Comparison of ENCODE assay signal across 10 mouse cellular contexts in the genomic region with DNA sequence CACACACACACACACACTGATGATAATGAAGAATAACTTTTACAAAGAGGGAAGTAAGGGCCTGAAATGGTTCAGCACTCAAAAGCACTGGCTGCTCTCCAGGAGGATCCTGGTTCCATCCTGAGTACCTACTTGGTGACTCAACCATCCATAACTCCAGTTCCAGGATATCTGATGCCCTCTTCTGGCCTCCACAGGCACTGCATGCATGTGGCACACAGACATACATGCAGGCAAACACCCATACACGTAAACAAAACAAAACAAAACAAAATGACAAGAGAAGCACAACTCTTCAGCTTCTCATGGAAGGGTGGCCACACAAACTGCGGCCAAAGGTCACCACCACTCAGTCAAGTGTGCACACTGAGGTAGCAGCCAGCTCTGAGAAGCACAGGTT.
A peak's percentile ranks its signal among the peaks of the same experiment; 100 is the strongest.
DNase-seq lines count a peak whose midpoint lies in the region; ATAC-seq and TF ChIP-seq lines count a peak whose summit lies in the region.
"Had no signal": no experiment of that assay in that cellular context is flagged by ENCODE, and none has a peak within 500 bp of the region (broad histone marks: within the 10 kb centered on the region; RNA-seq: fewer than 3 reads in every experiment).

No protein-coding gene starts in this region.

- TF ChIP-seq POLR2A in thymus, adult 2 months (IDR thresholded peaks at IDR 0.05; ENCODE audit: control insufficient read depth, extremely low read depth, insufficient read depth, low read length, poor library complexity): no peak

- no peak overlapping the region for H3K4me2 ChIP-seq in kidney, postnatal 0 days (ENCODE audit: low read length)
- H3K4me2 ChIP-seq: heart, embryonic 13.5 days had no signal

- peak; percentile 51; the same call in 1 of the 2 replicates for TF ChIP-seq CTCF in kidney, postnatal 0 days (IDR thresholded peaks at IDR 0.05; ENCODE audit: low read depth)
- no peak for TF ChIP-seq CTCF in thymus, adult 2 months (IDR thresholded peaks at IDR 0.05; ENCODE audit: borderline replicate concordance, control insufficient read depth, extremely low read depth, insufficient read depth, low read length, poor library complexity)

- H3K27ac ChIP-seq in kidney, postnatal 0 days: no peak overlapping the region
- no peak overlapping the region for H3K27ac ChIP-seq in thymus, adult 2 months (ENCODE audit: control insufficient read depth, insufficient read depth, low read length)
- H3K27ac ChIP-seq: heart, embryonic 13.5 days; macrophage had no signal

- H3K4me1 ChIP-seq in kidney, postnatal 0 days (replicated peaks; ENCODE audit: insufficient read depth, low read length): no peaks in the 10 kb centered on the region
- H3K4me1 ChIP-seq in thymus, adult 2 months (replicated peaks; ENCODE audit: control insufficient read depth, insufficient read depth, low read length): peaks cover 10% of the 10 kb centered on the region

- no peak for DNase-seq in kidney, postnatal 0 days (ENCODE audit: low spot score)
- no peak for DNase-seq in kidney, postnatal 14 days
- DNase-seq in thymus, adult 2 months: peak; percentile 21
- no peak for DNase-seq in thymus, postnatal 0 days (ENCODE audit: low spot score)
- DNase-seq in NIH3T3 (ENCODE audit: low read depth): peak; percentile 43
- no peak for DNase-seq in urinary bladder, adult 2 months (ENCODE audit: low spot score)

- H3K27me3 ChIP-seq in kidney, postnatal 0 days (ENCODE audit: insufficient read depth, low read length): no peaks in the 10 kb centered on the region
- H3K27me3 ChIP-seq in thymus, adult 2 months (ENCODE audit: control insufficient read depth, insufficient read depth, low read length): no peaks in the 10 kb centered on the region
- H3K27me3 ChIP-seq: heart, embryonic 13.5 days had no signal

- WGBS in kidney, postnatal 0 days: 85% methylated on average over 2 of the region's 2 CpGs
- WGBS in thymus, adult 2 months: 99% methylated on average over 2 of the region's 2 CpGs

- no peaks in the 10 kb centered on the region for H3K36me3 ChIP-seq in kidney, postnatal 0 days (ENCODE audit: insufficient read depth, low read length)
- no peaks in the 10 kb centered on the region for H3K36me3 ChIP-seq in thymus, adult 2 months (ENCODE audit: control insufficient read depth, insufficient read depth, low read length)
- H3K36me3 ChIP-seq: heart, embryonic 13.5 days had no signal

- H3K9ac ChIP-seq in kidney, postnatal 0 days (ENCODE audit: low read depth, low read length): no peak overlapping the region
- H3K9ac ChIP-seq: heart, embryonic 13.5 days had no signal

- no peaks in the 10 kb centered on the region for H3K9me3 ChIP-seq in kidney, postnatal 0 days (replicated peaks; ENCODE audit: low read length)
- H3K9me3 ChIP-seq: heart, embryonic 13.5 days had no signal

- H3K4me3 ChIP-seq in kidney, postnatal 0 days (replicated peaks; ENCODE audit: low read depth, low read length): no peak overlapping the region
- H3K4me3 ChIP-seq in thymus, adult 2 months (ENCODE audit: control insufficient read depth, insufficient read depth, low read length): no peak overlapping the region
- H3K4me3 ChIP-seq: heart, embryonic 13.5 days had no signal

- no peak for ATAC-seq in kidney, postnatal 0 days (replicated peaks; ENCODE audit: low FRiP score, low read depth)
- ATAC-seq in inflammation-experienced regulatory T-cells, adult 6 months: no peak
- ATAC-seq: hindbrain, embryonic 16.5 days had no signal

Comparison
In these comparisons a context has a peak if more than half of its experiments do, and no peak if none do; other contexts are left out.
1. DNase-seq: peak in thymus, adult 2 months (single experiment) and NIH3T3 (single experiment); none in kidney, postnatal 0 days (single experiment), kidney, postnatal 14 days (single experiment), thymus, postnatal 0 days (single experiment) and urinary bladder, adult 2 months (single experiment).